Mouse (Mus musculus): ENCODE measurements around the gene Hif3a. TPM values are rescaled to one million over a fixed set of nuclear protein-coding genes. Genes with fewer than 3 reads are reported as not detected.
A peak's percentile ranks its signal among the peaks of the same experiment; 100 is the strongest.

Hif3a gene
- polyA plus RNA-seq, 1 experiment = not detected

- H3K4me1 ChIP-seq (ENCODE audit: control insufficient read depth, insufficient read depth, low read length) = 0 out of 2 replicates have a peak, but pooled peaks cover 3% of the 10 kb centered on the region
- H3K27ac ChIP-seq (ENCODE audit: insufficient read depth, low read depth, low read length) = no peak overlapping the region
- 76% methylated on average over 7 of the region's 7 CpGs for WGBS
- no peak overlapping the region for H3K4me3 ChIP-seq (ENCODE audit: insufficient read depth, low read depth, low read length)
- TF ChIP-seq CTCF (IDR thresholded peaks at IDR 0.05; ENCODE audit: insufficient read depth, low read depth, low read length) (no peak), POLR2A (IDR thresholded peaks at IDR 0.05; ENCODE audit: insufficient read depth, low read depth, low read length) (no peak)
Measured at GRCm38 (mm10) chr7:17004716-17005115, 57.5 kb downstream of the Hif3a start.

GRCm38 (mm10) chr7:17003230-17003960 is 58.8 kb downstream of the Hif3a start:
- peaks cover 4% of the 10 kb centered on the region for H3K4me1 ChIP-seq (ENCODE audit: control insufficient read depth, insufficient read depth, low read length)
- H3K4me3 ChIP-seq (ENCODE audit: insufficient read depth, low read depth, low read length) = no peak overlapping the region
- TF ChIP-seq POLR2A (IDR thresholded peaks at IDR 0.05; ENCODE audit: insufficient read depth, low read depth, low read length) (no peak), CTCF (IDR thresholded peaks at IDR 0.05; ENCODE audit: insufficient read depth, low read depth, low read length) (no peak)
- WGBS = 73% methylated on average over 7 of the region's 7 CpGs
- 0 out of 2 replicates have a peak overlapping the region, but pooled peaks have one; percentile 29 for H3K27ac ChIP-seq (ENCODE audit: insufficient read depth, low read depth, low read length)

GRCm38 (mm10) chr7:17002375-17003195 is 59.6 kb downstream of the Hif3a start:
- Histone ChIP-seq H3K4me1 (ENCODE audit: control insufficient read depth, insufficient read depth, low read length) (peaks cover 4% of the 10 kb centered on the region), H3K27ac (ENCODE audit: insufficient read depth, low read depth, low read length) (no peak overlapping the region), H3K4me3 (ENCODE audit: insufficient read depth, low read depth, low read length) (no peak overlapping the region)
- WGBS = 7% methylated on average over 7 of the region's 7 CpGs
- peak; percentile 92 for TF ChIP-seq CTCF (IDR thresholded peaks at IDR 0.05; ENCODE audit: insufficient read depth, low read depth, low read length)
- TF ChIP-seq POLR2A (IDR thresholded peaks at IDR 0.05; ENCODE audit: insufficient read depth, low read depth, low read length) = no peak

- TF ChIP-seq CTCF (IDR thresholded peaks at IDR 0.05; ENCODE audit: insufficient read depth, low read depth, low read length) (peak; percentile 97), POLR2A (IDR thresholded peaks at IDR 0.05; ENCODE audit: insufficient read depth, low read depth, low read length) (no peak)
- H3K4me3 ChIP-seq (ENCODE audit: insufficient read depth, low read depth, low read length) = no peak overlapping the region
- peaks cover 12% of the 10 kb centered on the region for H3K4me1 ChIP-seq (ENCODE audit: control insufficient read depth, insufficient read depth, low read length)
- H3K27ac ChIP-seq (ENCODE audit: insufficient read depth, low read depth, low read length) = no peak overlapping the region
- WGBS = 23% methylated on average over 4 of the region's 4 CpGs
Measured at GRCm38 (mm10) chr7:16999650-17000049, 62.6 kb downstream of the Hif3a start.

- Histone ChIP-seq H3K4me3 (ENCODE audit: insufficient read depth, low read depth, low read length) (no peak overlapping the region), H3K27ac (ENCODE audit: insufficient read depth, low read depth, low read length) (no peak overlapping the region), H3K4me1 (ENCODE audit: control insufficient read depth, insufficient read depth, low read length) (peaks cover 16% of the 10 kb centered on the region)
- TF ChIP-seq CTCF (IDR thresholded peaks at IDR 0.05; ENCODE audit: insufficient read depth, low read depth, low read length) (no peak), POLR2A (IDR thresholded peaks at IDR 0.05; ENCODE audit: insufficient read depth, low read depth, low read length) (no peak)
- WGBS = 65% methylated on average over 4 of the region's 4 CpGs
Measured at GRCm38 (mm10) chr7:16999233-16999632, 63.0 kb downstream of the Hif3a start.

- Histone ChIP-seq H3K4me1 (ENCODE audit: control insufficient read depth, insufficient read depth, low read length) (peaks cover 36% of the 10 kb centered on the region), H3K27ac (ENCODE audit: insufficient read depth, low read depth, low read length) (no peak overlapping the region), H3K4me3 (ENCODE audit: insufficient read depth, low read depth, low read length) (no peak overlapping the region)
- 74% methylated on average over 4 of the region's 4 CpGs for WGBS
- TF ChIP-seq POLR2A (IDR thresholded peaks at IDR 0.05; ENCODE audit: insufficient read depth, low read depth, low read length) (no peak), CTCF (IDR thresholded peaks at IDR 0.05; ENCODE audit: insufficient read depth, low read depth, low read length) (no peak)
Measured at GRCm38 (mm10) chr7:16995345-16995744, 66.9 kb downstream of the Hif3a start.

GRCm38 (mm10) chr7:16994400-16994799 is 67.8 kb downstream of the Hif3a start:
- TF ChIP-seq CTCF (IDR thresholded peaks at IDR 0.05; ENCODE audit: insufficient read depth, low read depth, low read length) (no peak), POLR2A (IDR thresholded peaks at IDR 0.05; ENCODE audit: insufficient read depth, low read depth, low read length) (no peak)
- H3K27ac ChIP-seq (ENCODE audit: insufficient read depth, low read depth, low read length) = no peak overlapping the region

GRCm38 (mm10) chr7:16993651-16994399 is 68.4 kb downstream of the Hif3a start:
- H3K27ac ChIP-seq (ENCODE audit: insufficient read depth, low read depth, low read length) = no peak overlapping the region
- 24% methylated on average over 27 of the region's 27 CpGs for WGBS
- peaks cover 40% of the 10 kb centered on the region for H3K4me1 ChIP-seq (ENCODE audit: control insufficient read depth, insufficient read depth, low read length)
- H3K4me3 ChIP-seq (ENCODE audit: insufficient read depth, low read depth, low read length) = peak overlapping the region; percentile 20
- no peak for TF ChIP-seq POLR2A (IDR thresholded peaks at IDR 0.05; ENCODE audit: insufficient read depth, low read depth, low read length)
- no peak for TF ChIP-seq CTCF (IDR thresholded peaks at IDR 0.05; ENCODE audit: insufficient read depth, low read depth, low read length)

More at GRCm38 (mm10) chr7:16994400-16994799, 67.8 kb downstream of the Hif3a start:
- 19% methylated on average over 20 of the region's 20 CpGs for WGBS
- H3K4me3 ChIP-seq (ENCODE audit: insufficient read depth, low read depth, low read length) = peak overlapping the region; percentile 20
- H3K4me1 ChIP-seq (ENCODE audit: control insufficient read depth, insufficient read depth, low read length) = peaks cover 41% of the 10 kb centered on the region

Measured in olfactory bulb, adult 2 months (tissue).